Mouse (Mus musculus) stomach, postnatal 0 days (tissue): ENCODE measurements around the gene Ifitm10.
A peak's percentile ranks its signal among the peaks of the same experiment; 100 is the strongest.

Source experiments
- CTCF ChIP-seq: IDR thresholded peaks from 2 replicates; pipeline ENCODE4 v1.5.1; 2016; ENCODE audit warnings: antibody characterized with exemption, low read depth, mild to moderate bottlenecking, moderate library complexity
- EP300 ChIP-seq: optimal IDR thresholded peaks from 2 replicates; pipeline ENCODE3; 2016; ENCODE audit warnings: antibody characterized with exemption

GRCm38 (mm10) chr7:142284615-142285080, 88.9 kb downstream of the Ifitm10 start:
- TF ChIP-seq CTCF, result peak; percentile 91
- TF ChIP-seq EP300, result peak; percentile 54
